Mouse (Mus musculus) regulatory T cell (primary cell): ENCODE data around the gene Slamf6.
"Not testable (repeated sequence)": the region's sequence is repeated elsewhere in the genome, so short reads cannot be mapped to it uniquely, and the experiment has no call there.

ENCODE experiments used
- in situ Hi-C: fragments of 300-600 bp; cut with MboI, MseI; formaldehyde crosslinking; loops from one replicate; pipeline ENCODE4 v1.15.1; 2025; ENCODE audit warnings: high pct_unique_total_duplicates

Slamf6 gene

GRCm38 (mm10) chr1:171917305-171918039, at the start of gene Slamf6:
TSS of gene Slamf6 (plus strand) at chr1:171917515.
- in situ Hi-C loops = no loop called here

GRCm38 (mm10) chr1:171886989-171887388, 30.3 kb upstream of the Slamf6 start:
- in situ Hi-C loops = no loop called here

- in situ Hi-C loops = not testable (repeated sequence)
Observed at GRCm38 (mm10) chr1:171895364-171895763, 22.0 kb upstream of the Slamf6 start, which contains the start of gene Gm10521. TSS of gene Gm10521 (plus strand) at chr1:171895664.

GRCm38 (mm10) chr1:171904011-171904410, 13.3 kb upstream of the Slamf6 start:
- in situ Hi-C loops = no loop called here

GRCm38 (mm10) chr1:171915638-171916458, 1.5 kb upstream of the Slamf6 start:
- in situ Hi-C loops = no loop called here

GRCm38 (mm10) chr1:171918136-171918920, 1.0 kb downstream of the Slamf6 start:
- in situ Hi-C loops = no loop called here

GRCm38 (mm10) chr1:171919193-171919592, 1.9 kb downstream of the Slamf6 start:
- in situ Hi-C loops = no loop called here

- in situ Hi-C loops = no loop called here
Observed at GRCm38 (mm10) chr1:171919901-171920510, 2.7 kb downstream of the Slamf6 start.

- in situ Hi-C loops = no loop called here
Observed at GRCm38 (mm10) chr1:171920989-171921621, 3.8 kb downstream of the Slamf6 start.

GRCm38 (mm10) chr1:171921641-171922040, 4.3 kb downstream of the Slamf6 start:
- in situ Hi-C loops = no loop called here

GRCm38 (mm10) chr1:171922844-171923243, 5.5 kb downstream of the Slamf6 start:
- in situ Hi-C loops = no loop called here

GRCm38 (mm10) chr1:171924900-171925299, 7.6 kb downstream of the Slamf6 start:
- in situ Hi-C loops = no loop called here

- in situ Hi-C loops = no loop called here
Observed at GRCm38 (mm10) chr1:171933851-171934250, 16.5 kb downstream of the Slamf6 start.

- in situ Hi-C loops = no loop called here
Observed at GRCm38 (mm10) chr1:171938952-171939948, 21.9 kb downstream of the Slamf6 start.

- in situ Hi-C loops = no loop called here
Observed at GRCm38 (mm10) chr1:171940626-171941025, 23.3 kb downstream of the Slamf6 start.

- in situ Hi-C loops = no loop called here
Observed at GRCm38 (mm10) chr1:171946447-171946995, 29.2 kb downstream of the Slamf6 start.

GRCm38 (mm10) chr1:171948161-171948945, 31.0 kb downstream of the Slamf6 start:
- in situ Hi-C loops = no loop called here

GRCm38 (mm10) chr1:171948946-171949508, 31.7 kb downstream of the Slamf6 start:
- in situ Hi-C loops = no loop called here
